Mouse (Mus musculus): ENCODE measurements around the gene Atl1. TPM values are rescaled to one million over a fixed set of nuclear protein-coding genes. Genes with fewer than 3 reads are reported as not detected.

Atl1 gene
- polyA plus RNA-seq, 1 experiment from 2014 or later = 7.7 TPM

GRCm38 (mm10) chr12:69939291-69939690, 46.9 kb downstream of the Atl1 start:
- 55% methylated on average over 2 of the region's 2 CpGs for WGBS
- Histone ChIP-seq H3K36me3 (ENCODE audit: control insufficient read depth, insufficient read depth, low read length) (peaks cover 4% of the 10 kb centered on the region; the same call in 1 of the 2 replicates), H3K9ac (ENCODE audit: low read length) (no peak overlapping the region), H3K9me3 (ENCODE audit: control insufficient read depth, low read length) (peaks cover 4% of the 10 kb centered on the region; the same call in 1 of the 2 replicates), H3K4me1 (ENCODE audit: control insufficient read depth in 2 of 2, insufficient read depth in 2 of 2, low read length in 2 of 2) (peaks cover 0 to 3% of the 10 kb centered on the region in 2 experiments; a peak in 1 of 4 replicates), H3K27me3 (ENCODE audit: control insufficient read depth, insufficient read depth, low read length) (no peaks in the 10 kb centered on the region), H3K4me3 (ENCODE audit: control insufficient read depth in 1 of 2, insufficient read depth in 1 of 2, low read depth in 1 of 2, low read length in 2 of 2) (no peak overlapping the region), H3K4me2 (ENCODE audit: low read length) (no peak overlapping the region), H3K27ac (replicated peaks in 1 of 2; ENCODE audit: control insufficient read depth in 1 of 2, insufficient read depth in 1 of 2, low read depth in 2 of 2, low read length in 2 of 2) (no peak overlapping the region)
- no peak for ATAC-seq (ENCODE audit: insufficient number of reproducible peaks, insufficient read depth, low FRiP score, low read depth)

GRCm38 (mm10) chr12:69941655-69942329, 49.4 kb downstream of the Atl1 start:
- no peak overlapping the region for H3K9ac ChIP-seq (ENCODE audit: low read length)
- no peak overlapping the region for H3K27ac ChIP-seq (replicated peaks in 1 of 2; ENCODE audit: control insufficient read depth in 1 of 2, insufficient read depth in 1 of 2, low read depth in 2 of 2, low read length in 2 of 2)
- peaks cover 4% of the 10 kb centered on the region; the same call in 1 of the 2 replicates for H3K9me3 ChIP-seq (ENCODE audit: control insufficient read depth, low read length)
- no peak for ATAC-seq (ENCODE audit: insufficient number of reproducible peaks, insufficient read depth, low FRiP score, low read depth)
- peaks cover 4% of the 10 kb centered on the region; the same call in 1 of the 2 replicates for H3K36me3 ChIP-seq (ENCODE audit: control insufficient read depth, insufficient read depth, low read length)
- H3K27me3 ChIP-seq (ENCODE audit: control insufficient read depth, insufficient read depth, low read length) = no peaks in the 10 kb centered on the region
- no peak overlapping the region for H3K4me2 ChIP-seq (ENCODE audit: low read length)
- peaks cover under 1 to 3% of the 10 kb centered on the region in 2 experiments; a peak in 2 of 4 replicates for H3K4me1 ChIP-seq (ENCODE audit: control insufficient read depth in 2 of 2, insufficient read depth in 2 of 2, low read length in 2 of 2)
- no peak overlapping the region for H3K4me3 ChIP-seq (ENCODE audit: control insufficient read depth in 1 of 2, insufficient read depth in 1 of 2, low read depth in 1 of 2, low read length in 2 of 2)
- 50% methylated on average over 1 of the region's 1 CpGs for WGBS

- no peaks in the 10 kb centered on the region for H3K36me3 ChIP-seq (ENCODE audit: control insufficient read depth, insufficient read depth, low read length)
- no peak overlapping the region for H3K27ac ChIP-seq (replicated peaks in 1 of 2; ENCODE audit: control insufficient read depth in 1 of 2, insufficient read depth in 1 of 2, low read depth in 2 of 2, low read length in 2 of 2)
- no peak overlapping the region for H3K4me2 ChIP-seq (ENCODE audit: low read length)
- 88% methylated on average over 5 of the region's 5 CpGs for WGBS
- no peak overlapping the region for H3K9ac ChIP-seq (ENCODE audit: low read length)
- H3K4me1 ChIP-seq (ENCODE audit: control insufficient read depth in 2 of 2, insufficient read depth in 2 of 2, low read length in 2 of 2) = peaks cover 2 to 3% of the 10 kb centered on the region in 2 experiments; a peak in 2 of 4 replicates
- no peak for ATAC-seq (ENCODE audit: insufficient number of reproducible peaks, insufficient read depth, low FRiP score, low read depth)
- no peaks in the 10 kb centered on the region for H3K27me3 ChIP-seq (ENCODE audit: control insufficient read depth, insufficient read depth, low read length)
- H3K4me3 ChIP-seq (ENCODE audit: control insufficient read depth in 1 of 2, insufficient read depth in 1 of 2, low read depth in 1 of 2, low read length in 2 of 2) = no peak overlapping the region
- no peaks in the 10 kb centered on the region for H3K9me3 ChIP-seq (ENCODE audit: control insufficient read depth, low read length)
Measured at GRCm38 (mm10) chr12:69945861-69946260, 53.4 kb downstream of the Atl1 start.

- H3K4me1 ChIP-seq (ENCODE audit: control insufficient read depth in 2 of 2, insufficient read depth in 2 of 2, low read length in 2 of 2) = peaks cover 0 to 2% of the 10 kb centered on the region in 2 experiments; a peak in 2 of 4 replicates
- no peaks in the 10 kb centered on the region for H3K27me3 ChIP-seq (ENCODE audit: control insufficient read depth, insufficient read depth, low read length)
- no peak overlapping the region for H3K4me3 ChIP-seq (ENCODE audit: control insufficient read depth in 1 of 2, insufficient read depth in 1 of 2, low read depth in 1 of 2, low read length in 2 of 2)
- no peak overlapping the region for H3K27ac ChIP-seq (replicated peaks in 1 of 2; ENCODE audit: control insufficient read depth in 1 of 2, insufficient read depth in 1 of 2, low read depth in 2 of 2, low read length in 2 of 2)
- ATAC-seq (ENCODE audit: insufficient number of reproducible peaks, insufficient read depth, low FRiP score, low read depth) = no peak
- no peaks in the 10 kb centered on the region for H3K9me3 ChIP-seq (ENCODE audit: control insufficient read depth, low read length)
- 60% methylated on average over 3 of the region's 3 CpGs for WGBS
- no peak overlapping the region for H3K4me2 ChIP-seq (ENCODE audit: low read length)
- H3K36me3 ChIP-seq (ENCODE audit: control insufficient read depth, insufficient read depth, low read length) = no peaks in the 10 kb centered on the region
- no peak overlapping the region for H3K9ac ChIP-seq (ENCODE audit: low read length)
Measured at GRCm38 (mm10) chr12:69947502-69947901, 55.1 kb downstream of the Atl1 start.

GRCm38 (mm10) chr12:69957378-69957777, 65.0 kb downstream of the Atl1 start:
- WGBS = 82% methylated on average over 2 of the region's 2 CpGs
- ATAC-seq (ENCODE audit: insufficient number of reproducible peaks, insufficient read depth, low FRiP score, low read depth) = no peak
- Histone ChIP-seq H3K4me3 (ENCODE audit: control insufficient read depth in 1 of 2, insufficient read depth in 1 of 2, low read depth in 1 of 2, low read length in 2 of 2) (no peak overlapping the region), H3K36me3 (ENCODE audit: control insufficient read depth, insufficient read depth, low read length) (peaks cover 45% of the 10 kb centered on the region), H3K27ac (replicated peaks in 1 of 2; ENCODE audit: control insufficient read depth in 1 of 2, insufficient read depth in 1 of 2, low read depth in 2 of 2, low read length in 2 of 2) (no peak overlapping the region), H3K9me3 (ENCODE audit: control insufficient read depth, low read length) (no peaks in the 10 kb centered on the region), H3K9ac (ENCODE audit: low read length) (no peak overlapping the region), H3K4me1 (ENCODE audit: control insufficient read depth in 2 of 2, insufficient read depth in 2 of 2, low read length in 2 of 2) (no peaks in the 10 kb centered on the region), H3K4me2 (ENCODE audit: low read length) (no peak overlapping the region), H3K27me3 (ENCODE audit: control insufficient read depth, insufficient read depth, low read length) (no peaks in the 10 kb centered on the region)

- Histone ChIP-seq H3K9me3 (ENCODE audit: control insufficient read depth, low read length) (no peaks in the 10 kb centered on the region), H3K9ac (ENCODE audit: low read length) (no peak overlapping the region), H3K27ac (replicated peaks in 1 of 2; ENCODE audit: control insufficient read depth in 1 of 2, insufficient read depth in 1 of 2, low read depth in 2 of 2, low read length in 2 of 2) (no peak overlapping the region), H3K4me1 (ENCODE audit: control insufficient read depth in 2 of 2, insufficient read depth in 2 of 2, low read length in 2 of 2) (peaks cover 2 to 12% of the 10 kb centered on the region in 2 experiments; a peak in 3 of 4 replicates), H3K27me3 (ENCODE audit: control insufficient read depth, insufficient read depth, low read length) (no peaks in the 10 kb centered on the region), H3K4me3 (ENCODE audit: control insufficient read depth in 1 of 2, insufficient read depth in 1 of 2, low read depth in 1 of 2, low read length in 2 of 2) (no peak overlapping the region), H3K36me3 (ENCODE audit: control insufficient read depth, insufficient read depth, low read length) (peaks cover 83% of the 10 kb centered on the region), H3K4me2 (ENCODE audit: low read length) (no peak overlapping the region)
- no peak for ATAC-seq (ENCODE audit: insufficient number of reproducible peaks, insufficient read depth, low FRiP score, low read depth)
- 58% methylated on average over 4 of the region's 4 CpGs for WGBS
Measured at GRCm38 (mm10) chr12:69962468-69962867, 70.1 kb downstream of the Atl1 start.

- ATAC-seq (ENCODE audit: insufficient number of reproducible peaks, insufficient read depth, low FRiP score, low read depth) = no peak
- Histone ChIP-seq H3K4me2 (ENCODE audit: low read length) (no peak overlapping the region), H3K9ac (ENCODE audit: low read length) (no peak overlapping the region), H3K36me3 (ENCODE audit: control insufficient read depth, insufficient read depth, low read length) (peaks cover 86% of the 10 kb centered on the region), H3K27ac (replicated peaks in 1 of 2; ENCODE audit: control insufficient read depth in 1 of 2, insufficient read depth in 1 of 2, low read depth in 2 of 2, low read length in 2 of 2) (no peak overlapping the region), H3K9me3 (ENCODE audit: control insufficient read depth, low read length) (no peaks in the 10 kb centered on the region), H3K4me1 (ENCODE audit: control insufficient read depth in 2 of 2, insufficient read depth in 2 of 2, low read length in 2 of 2) (peaks cover 2 to 12% of the 10 kb centered on the region in 2 experiments; a peak in 3 of 4 replicates), H3K27me3 (ENCODE audit: control insufficient read depth, insufficient read depth, low read length) (no peaks in the 10 kb centered on the region), H3K4me3 (ENCODE audit: control insufficient read depth in 1 of 2, insufficient read depth in 1 of 2, low read depth in 1 of 2, low read length in 2 of 2) (no peak overlapping the region)
- 91% methylated on average over 6 of the region's 6 CpGs for WGBS
Measured at GRCm38 (mm10) chr12:69963141-69963540, 70.7 kb downstream of the Atl1 start.
